Mouse (Mus musculus): Measurements from ENCODE around the gene Gm7982. TPM values are rescaled to one million over a fixed set of nuclear protein-coding genes. Genes with fewer than 3 reads are reported as not detected.
"Not testable (repeated sequence)": the region's sequence is repeated elsewhere in the genome, so short reads cannot be mapped to it uniquely, and the experiment has no call there.

The Gm7982 gene
- total RNA-seq (2012; rRNA removed) = not detected in 2 replicates
- not detected for polyA plus RNA-seq (2012; ENCODE audit: insufficient read depth in 1 of 2, insufficient read length in 2 of 2, low read depth in 1 of 2, low replicate concordance in 2 of 2, missing spikeins in 1 of 2)

DNA sequence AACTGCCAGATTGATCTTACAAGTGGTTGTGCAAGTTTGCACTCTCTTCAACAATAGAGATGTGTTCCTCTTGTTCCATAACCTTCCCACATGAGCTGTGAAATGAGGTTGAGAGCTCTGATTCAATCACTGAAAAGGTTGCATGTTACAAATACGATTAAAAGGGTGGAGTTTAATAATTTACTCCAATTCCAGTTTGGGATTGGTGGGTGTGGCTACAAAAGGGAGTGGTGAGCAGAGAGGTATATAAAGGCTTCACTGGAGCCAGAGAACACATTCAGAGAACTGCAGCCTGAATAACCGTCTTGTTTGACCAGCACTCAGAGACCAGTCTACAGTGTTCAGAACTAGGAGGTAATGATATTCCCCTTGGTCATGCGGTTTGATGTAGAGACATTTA lies at the start of gene Gm7982:
TSS of gene Gm7982 (plus strand) at position 301 of the 400 bp plus-strand sequence.
- H3K36me3 ChIP-seq (ENCODE audit: control insufficient read depth in 1 of 2, insufficient read depth in 2 of 2, low read length in 2 of 2); H3K4me3 ChIP-seq (ENCODE audit: control insufficient read depth in 1 of 2, insufficient read depth in 1 of 2, low read depth in 2 of 2, low read length in 2 of 2); H3K79me2 ChIP-seq (ENCODE audit: control insufficient read depth, insufficient read depth, low read length, poor library complexity); H3K27ac ChIP-seq (ENCODE audit: control insufficient read depth, low read depth, low read length); H3K9me3 ChIP-seq (replicated peaks; ENCODE audit: insufficient read depth, low read length); DNase-seq (ENCODE audit: low read depth, low spot score); H3K4me1 ChIP-seq (ENCODE audit: control insufficient read depth in 1 of 2, insufficient read depth in 2 of 2, low read length in 2 of 2); H3K27me3 ChIP-seq (ENCODE audit: control insufficient read depth in 1 of 2, insufficient read depth in 2 of 2, low read length in 2 of 2); H3K9ac ChIP-seq (ENCODE audit: control insufficient read depth, low read depth, low read length, poor library complexity, severe bottlenecking): not testable (repeated sequence)

DNA sequence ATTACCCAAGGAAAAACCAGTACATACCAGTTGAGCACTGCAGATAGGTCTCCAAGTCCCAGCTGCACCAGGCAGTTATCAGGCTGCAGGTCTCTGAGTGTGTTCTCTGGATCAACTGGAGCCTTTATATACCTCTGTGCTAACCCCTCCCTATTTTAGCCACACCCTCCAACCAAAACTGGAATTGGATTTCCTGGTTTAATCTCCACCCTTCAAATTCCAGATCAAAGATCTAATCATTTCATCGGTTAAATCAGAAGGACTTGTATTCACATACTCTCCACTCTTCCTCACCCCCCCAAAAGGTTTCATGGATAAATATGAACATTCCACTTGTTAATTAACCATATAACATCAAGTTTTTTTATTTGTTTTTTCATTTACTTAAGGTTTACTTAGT lies 5.7 kb upstream of the Gm7982 start, which contains the start of gene Gm7978:
TSS of gene Gm7978 (minus strand) at position 101 of the 400 bp plus-strand sequence.
- not testable (repeated sequence) for H3K9me3 ChIP-seq (replicated peaks; ENCODE audit: insufficient read depth, low read length); H3K36me3 ChIP-seq (ENCODE audit: control insufficient read depth in 1 of 2, insufficient read depth in 2 of 2, low read length in 2 of 2); H3K9ac ChIP-seq (ENCODE audit: control insufficient read depth, low read depth, low read length, poor library complexity, severe bottlenecking); H3K27ac ChIP-seq (ENCODE audit: control insufficient read depth, low read depth, low read length); H3K4me3 ChIP-seq (ENCODE audit: control insufficient read depth in 1 of 2, insufficient read depth in 1 of 2, low read depth in 2 of 2, low read length in 2 of 2); DNase-seq (ENCODE audit: low read depth, low spot score); H3K27me3 ChIP-seq (ENCODE audit: control insufficient read depth in 1 of 2, insufficient read depth in 2 of 2, low read length in 2 of 2); H3K4me1 ChIP-seq (ENCODE audit: control insufficient read depth in 1 of 2, insufficient read depth in 2 of 2, low read length in 2 of 2); H3K79me2 ChIP-seq (ENCODE audit: control insufficient read depth, insufficient read depth, low read length, poor library complexity)

DNA sequence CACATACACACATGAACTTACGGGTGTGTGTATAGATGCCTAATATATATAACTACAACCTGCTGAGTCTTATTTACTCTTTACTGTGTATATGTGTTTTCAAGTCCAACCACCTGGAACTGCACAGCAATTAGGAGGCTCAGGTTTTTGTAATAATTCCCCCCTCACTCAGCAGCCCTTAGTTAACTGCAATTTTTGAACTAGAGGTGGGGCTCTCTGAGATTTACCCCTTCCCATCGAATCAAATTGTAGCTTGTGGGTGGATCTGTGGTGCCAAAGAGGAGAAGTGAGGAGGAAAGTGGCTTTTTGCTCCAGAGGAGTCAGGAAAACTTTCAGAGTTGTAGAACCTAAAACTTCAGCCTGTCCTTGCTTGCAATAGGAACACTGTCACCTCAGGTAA lies 33.9 kb downstream of the Gm7982 start, which contains the start of gene E330014E10Rik:
TSS of gene E330014E10Rik (plus strand) at position 301 of the 400 bp plus-strand sequence.
- not testable (repeated sequence) for H3K79me2 ChIP-seq (ENCODE audit: control insufficient read depth, insufficient read depth, low read length, poor library complexity); DNase-seq (ENCODE audit: low read depth, low spot score); H3K9ac ChIP-seq (ENCODE audit: control insufficient read depth, low read depth, low read length, poor library complexity, severe bottlenecking); H3K9me3 ChIP-seq (replicated peaks; ENCODE audit: insufficient read depth, low read length); H3K36me3 ChIP-seq (ENCODE audit: control insufficient read depth in 1 of 2, insufficient read depth in 2 of 2, low read length in 2 of 2); H3K4me3 ChIP-seq (ENCODE audit: control insufficient read depth in 1 of 2, insufficient read depth in 1 of 2, low read depth in 2 of 2, low read length in 2 of 2); H3K27me3 ChIP-seq (ENCODE audit: control insufficient read depth in 1 of 2, insufficient read depth in 2 of 2, low read length in 2 of 2); H3K4me1 ChIP-seq (ENCODE audit: control insufficient read depth in 1 of 2, insufficient read depth in 2 of 2, low read length in 2 of 2); H3K27ac ChIP-seq (ENCODE audit: control insufficient read depth, low read depth, low read length)

Other genes with a start within 250 kb of the Gm7982 start
- not detected in 2 replicates for gene Gm3286, start 231.3 kb upstream of the Gm7982 start, total RNA-seq (2012; rRNA removed)
- gene Gm3286, start 231.3 kb upstream of the Gm7982 start, polyA plus RNA-seq (2012; ENCODE audit: insufficient read depth in 1 of 2, insufficient read length in 2 of 2, low read depth in 1 of 2, low replicate concordance in 2 of 2, missing spikeins in 1 of 2) = not detected
- not detected in 2 replicates for gene Gm7971, start 147.1 kb upstream of the Gm7982 start, total RNA-seq (2012; rRNA removed)
- gene Gm7971, start 147.1 kb upstream of the Gm7982 start, polyA plus RNA-seq (2012; ENCODE audit: insufficient read depth in 1 of 2, insufficient read length in 2 of 2, low read depth in 1 of 2, low replicate concordance in 2 of 2, missing spikeins in 1 of 2) = not detected
- gene Gm7978, start 5.8 kb upstream of the Gm7982 start, total RNA-seq (2012; rRNA removed) = not detected in 2 replicates
- not detected for gene Gm7978, start 5.8 kb upstream of the Gm7982 start, polyA plus RNA-seq (2012; ENCODE audit: insufficient read depth in 1 of 2, insufficient read length in 2 of 2, low read depth in 1 of 2, low replicate concordance in 2 of 2, missing spikeins in 1 of 2)
- not detected in 2 replicates for gene E330014E10Rik, start 34.0 kb downstream of the Gm7982 start, total RNA-seq (2012; rRNA removed)
- not detected for gene E330014E10Rik, start 34.0 kb downstream of the Gm7982 start, polyA plus RNA-seq (2012; ENCODE audit: insufficient read depth in 1 of 2, insufficient read length in 2 of 2, low read depth in 1 of 2, low replicate concordance in 2 of 2, missing spikeins in 1 of 2)
- not detected in 2 replicates for gene Cxcl13, start 214.9 kb downstream of the Gm7982 start, total RNA-seq (2012; rRNA removed)
- not detected for gene Cxcl13, start 214.9 kb downstream of the Gm7982 start, polyA plus RNA-seq (2012; ENCODE audit: insufficient read depth in 1 of 2, insufficient read length in 2 of 2, low read depth in 1 of 2, low replicate concordance in 2 of 2, missing spikeins in 1 of 2)